Mouse (Mus musculus) brain, embryonic 14.5 days (tissue): ENCODE results near the gene Hao2.

ENCODE experiments used
- CTCF ChIP-seq: fragments of 200-500 bp; IDR thresholded peaks from 2 replicates; pipeline ENCODE4 v1.5.1; 2012; ENCODE audit warnings: inconsistent platforms, mild to moderate bottlenecking, moderate library complexity, borderline replicate concordance; ENCODE audit not compliant: insufficient read depth, insufficient read length; ENCODE audit errors: extremely low read depth
- POLR2A ChIP-seq: fragments of 200-500 bp; IDR thresholded peaks from 2 replicates; pipeline ENCODE4 v1.6.1; 2012; ENCODE audit warnings: mild to moderate bottlenecking, inconsistent platforms, borderline replicate concordance; ENCODE audit not compliant: poor library complexity, insufficient read depth, insufficient read length, severe bottlenecking; ENCODE audit errors: extremely low read depth

DNA sequence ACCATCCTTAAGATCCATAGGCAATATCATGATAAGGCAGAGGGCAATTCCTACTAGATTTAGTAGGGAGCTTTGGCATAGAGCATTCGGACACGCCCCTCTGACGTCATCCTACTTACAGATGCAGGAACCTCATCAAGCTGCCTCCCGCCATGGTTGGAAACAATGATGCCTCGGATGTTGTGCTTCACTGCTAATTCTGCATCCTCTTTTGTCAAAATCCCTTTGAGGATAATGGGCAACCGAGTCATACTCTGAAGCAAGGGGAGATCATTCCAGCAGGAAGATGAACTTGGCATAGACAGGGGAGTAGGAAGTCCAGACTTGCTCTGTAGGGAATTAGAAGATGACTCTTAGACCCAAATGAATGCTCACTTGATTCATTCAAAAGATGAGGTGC is 12.8 kb downstream of the Hao2 start:
- TF ChIP-seq POLR2A = no peak
- TF ChIP-seq CTCF = no peak
